Mouse (Mus musculus) C2C12 (cell line): ENCODE measurements around the gene Stxbp5l. TPM values are rescaled to one million over a fixed set of nuclear protein-coding genes. Genes with fewer than 3 reads are reported as not detected.

ENCODE experiments used
- H3K27me3 ChIP-seq: one replicate; pipeline ENCODE4 v1.6.1; 2011; ENCODE audit not compliant: control insufficient read depth, insufficient read depth, insufficient read length
- H3K36me3 ChIP-seq: one replicate; pipeline ENCODE4 v1.6.1; 2011; ENCODE audit not compliant: control insufficient read depth, insufficient read depth
- H3K4me3 ChIP-seq: one replicate; pipeline ENCODE4 v1.5.1; 2011; ENCODE audit warnings: mild to moderate bottlenecking, control low read depth; ENCODE audit not compliant: poor library complexity, insufficient read depth, severe bottlenecking
- H3K79me2 ChIP-seq: one replicate; pipeline ENCODE4 v1.6.1; 2011; ENCODE audit not compliant: control insufficient read depth, insufficient read depth
- H3K79me3 ChIP-seq: one replicate; pipeline ENCODE4 v1.6.1; 2011; ENCODE audit warnings: low read depth, control low read depth
- H3ac ChIP-seq: one replicate; pipeline ENCODE3; 2011; ENCODE audit warnings: low read depth; ENCODE audit not compliant: control insufficient read depth, insufficient read length
- CEBPB ChIP-seq: IDR thresholded peaks from one replicate; pipeline ENCODE4 v1.6.1; 2011; ENCODE audit warnings: low read depth, mild to moderate bottlenecking, control low read depth, moderate library complexity
- CTCF ChIP-seq: IDR thresholded peaks from one replicate; pipeline ENCODE4 v1.5.1; 2011; ENCODE audit not compliant: control insufficient read depth, insufficient read depth, insufficient read length
- FOSL1 ChIP-seq: IDR thresholded peaks from one replicate; pipeline ENCODE4 v1.8.0; 2011; ENCODE audit warnings: mild to moderate bottlenecking, low read length; ENCODE audit not compliant: poor library complexity, insufficient read depth, severe bottlenecking
- MAX ChIP-seq: IDR thresholded peaks from one replicate; pipeline ENCODE4 v1.6.1; 2011; ENCODE audit warnings: mild to moderate bottlenecking, control low read depth
- MYOD1 ChIP-seq: IDR thresholded peaks from one replicate; pipeline ENCODE4 v1.6.1; 2011; ENCODE audit warnings: low read depth; ENCODE audit not compliant: control insufficient read depth, insufficient read length
- MYOG ChIP-seq: IDR thresholded peaks from one replicate; pipeline ENCODE4 v1.6.1; 2011; ENCODE audit not compliant: control insufficient read depth, insufficient read length; ENCODE audit errors: extremely low read depth
- USF1 ChIP-seq: IDR thresholded peaks from one replicate; pipeline ENCODE4 v1.6.1; 2011; ENCODE audit warnings: low read depth, mild to moderate bottlenecking, control low read depth, moderate library complexity
- long read RNA-seq, 2 experiments: library from polyadenylated mRNA; unstranded; transcript quantifications; one replicate each; pipeline ENCODE4 v2.0.0; 2019 to 2020
- polyA plus RNA-seq: library from polyadenylated mRNA; unstranded; fragments of >200 nt; fragmentation: generic; extraction: Trizol; gene quantifications from one replicate; pipeline ENCODE4 v1.2.1, GENCODE M21; 2012; ENCODE audit warnings: missing spikeins

The Stxbp5l gene
- not detected for polyA plus RNA-seq
- long read RNA-seq, experiment 1, result 0 reads
- long read RNA-seq, experiment 2, result 0 reads

DNA sequence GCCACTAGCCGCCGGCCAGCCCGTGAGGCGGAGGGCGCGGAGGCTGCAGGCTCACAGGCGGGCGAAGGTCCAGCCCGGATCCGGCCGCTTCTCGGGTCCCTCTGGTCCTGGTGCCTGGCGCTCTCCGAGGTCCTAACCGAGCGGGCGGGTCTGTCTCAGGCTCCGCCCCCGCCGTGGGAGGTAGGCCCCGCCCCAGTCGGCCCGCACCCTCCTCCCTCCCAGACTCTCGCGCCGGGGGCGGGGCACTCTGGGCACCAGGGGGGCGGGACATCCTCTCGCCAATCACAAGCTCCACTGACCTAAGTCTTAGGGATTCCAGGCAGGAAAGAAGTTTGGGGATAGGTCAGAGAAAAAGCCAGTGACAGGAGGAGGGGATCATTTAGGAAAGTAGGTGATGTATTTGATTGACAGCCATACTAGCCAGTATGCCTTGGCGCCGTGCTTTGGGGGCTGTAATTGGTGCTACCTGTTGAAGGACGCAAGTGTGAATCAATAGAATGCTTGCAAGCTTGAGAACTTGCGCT lies at the start of gene Stxbp5l:
Gene Stxbp5l, minus strand, starts transcription at position 142 of the 524 bp plus-strand sequence.
- TF ChIP-seq MYOD1 (no peak), FOSL1 (no peak), CEBPB (no peak), USF1 (no peak), CTCF (no peak), MYOG (no peak), MAX (no peak)
- H3K4me3 ChIP-seq, result no peak within 1 kb of the TSS
- H3K36me3 ChIP-seq, result no peaks in the 10 kb centered on the region
- no peaks in the 10 kb centered on the region for H3K79me2 ChIP-seq
- H3ac ChIP-seq, result no peak within 1 kb of the TSS
- peaks cover 7% of the 10 kb centered on the region for H3K27me3 ChIP-seq
- no peaks in the 10 kb centered on the region for H3K79me3 ChIP-seq

DNA sequence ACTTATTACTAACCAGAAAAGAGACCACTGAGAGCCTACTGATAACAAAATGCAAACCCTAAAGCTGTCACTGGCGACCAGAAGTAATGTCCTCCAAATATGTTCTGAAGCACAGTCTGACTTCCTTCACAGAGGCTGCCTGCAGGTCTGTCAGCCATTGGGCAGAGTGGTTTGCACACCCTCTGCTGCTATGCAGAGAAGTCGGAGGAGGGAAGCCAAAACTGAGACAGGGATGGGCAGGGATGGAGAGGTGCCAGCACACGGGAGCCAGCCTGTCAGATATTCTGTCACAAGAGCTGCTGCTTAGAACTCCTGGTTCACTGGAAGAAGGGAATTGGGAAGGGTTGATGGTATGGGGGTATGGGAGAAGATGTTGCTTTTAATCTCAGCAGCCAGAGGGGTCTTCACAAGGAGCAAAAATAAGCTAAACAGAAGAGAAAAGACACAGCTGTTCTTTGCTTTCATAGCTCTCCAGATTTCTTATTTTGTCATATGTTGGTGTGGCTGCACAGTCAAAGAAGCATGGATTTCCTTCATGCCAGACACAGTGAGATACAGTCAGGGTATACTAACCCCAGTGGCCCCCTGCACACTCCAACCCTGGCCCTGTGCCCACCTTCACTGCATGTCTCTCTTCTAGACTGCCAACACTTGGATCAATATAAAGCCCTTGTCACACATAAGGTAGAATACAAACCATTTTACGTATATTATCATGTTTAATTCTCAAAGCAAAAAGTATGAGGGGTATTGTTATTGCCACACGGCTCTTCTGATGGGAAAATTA lies 48.8 kb upstream of the Stxbp5l start:
- H3ac ChIP-seq, result no peak overlapping the region

DNA sequence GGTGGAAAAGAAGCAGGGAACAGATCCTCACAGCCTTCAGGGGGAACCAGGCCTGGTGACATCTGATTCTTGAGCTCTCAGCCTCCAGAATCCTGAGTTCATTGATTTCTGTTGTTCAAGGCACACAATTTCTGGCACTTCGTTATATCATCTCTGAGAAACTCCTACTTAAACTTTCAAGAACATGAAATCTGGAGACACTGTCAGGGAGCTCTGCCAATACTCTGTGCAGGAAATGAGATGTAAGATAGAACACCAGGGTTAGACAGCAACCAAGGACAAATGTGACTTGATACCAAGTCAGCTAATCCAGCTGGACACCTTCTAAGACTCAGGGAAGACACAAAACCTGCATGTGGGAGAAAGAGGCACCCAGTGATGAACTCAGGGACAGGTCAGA lies 40.7 kb upstream of the Stxbp5l start:
- no peak overlapping the region for H3ac ChIP-seq
- no peaks in the 10 kb centered on the region for H3K79me2 ChIP-seq
- TF ChIP-seq FOSL1, result no peak
- TF ChIP-seq MAX, result no peak
- no peaks in the 10 kb centered on the region for H3K36me3 ChIP-seq
- no peak overlapping the region for H3K4me3 ChIP-seq
- H3K27me3 ChIP-seq, result no peaks in the 10 kb centered on the region
- H3K79me3 ChIP-seq, result no peaks in the 10 kb centered on the region

More for the DNA sequence above, 48.8 kb upstream of the Stxbp5l start:
- no peak overlapping the region for H3K4me3 ChIP-seq
- no peaks in the 10 kb centered on the region for H3K79me3 ChIP-seq
- H3K79me2 ChIP-seq, result no peaks in the 10 kb centered on the region
- no peak for TF ChIP-seq MAX
- TF ChIP-seq MYOD1, result no peak
- TF ChIP-seq CTCF, result no peak
- no peak for TF ChIP-seq MYOG
- no peak for TF ChIP-seq FOSL1
- TF ChIP-seq CEBPB, result no peak
- TF ChIP-seq USF1, result no peak
- no peaks in the 10 kb centered on the region for H3K27me3 ChIP-seq
- H3K36me3 ChIP-seq, result no peaks in the 10 kb centered on the region

DNA sequence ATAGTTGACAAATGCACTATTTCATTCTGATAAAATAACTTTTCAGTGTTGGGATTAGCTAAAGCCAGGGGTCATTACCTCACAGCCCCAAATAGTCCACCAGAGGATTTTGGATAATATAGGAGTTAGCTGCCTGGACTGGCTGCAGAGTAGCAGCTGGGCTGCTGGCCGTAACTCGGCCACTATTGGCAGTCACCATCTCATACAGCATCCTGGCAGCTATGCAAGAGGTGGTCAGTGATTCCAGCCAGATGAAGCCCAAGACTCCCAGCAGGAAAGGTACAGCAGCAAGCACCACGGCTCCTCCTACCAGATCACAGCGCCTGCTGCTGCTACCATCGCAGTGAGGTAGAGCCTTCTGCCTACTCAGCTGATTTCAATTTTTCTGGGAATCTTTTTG lies 38.1 kb upstream of the Stxbp5l start:
- H3ac ChIP-seq, result no peak overlapping the region
- H3K4me3 ChIP-seq, result no peak overlapping the region
- H3K36me3 ChIP-seq, result no peaks in the 10 kb centered on the region
- no peak for TF ChIP-seq MYOG
- TF ChIP-seq CEBPB, result no peak
- TF ChIP-seq MYOD1, result no peak
- H3K79me2 ChIP-seq, result no peaks in the 10 kb centered on the region
- no peaks in the 10 kb centered on the region for H3K27me3 ChIP-seq
- no peaks in the 10 kb centered on the region for H3K79me3 ChIP-seq

DNA sequence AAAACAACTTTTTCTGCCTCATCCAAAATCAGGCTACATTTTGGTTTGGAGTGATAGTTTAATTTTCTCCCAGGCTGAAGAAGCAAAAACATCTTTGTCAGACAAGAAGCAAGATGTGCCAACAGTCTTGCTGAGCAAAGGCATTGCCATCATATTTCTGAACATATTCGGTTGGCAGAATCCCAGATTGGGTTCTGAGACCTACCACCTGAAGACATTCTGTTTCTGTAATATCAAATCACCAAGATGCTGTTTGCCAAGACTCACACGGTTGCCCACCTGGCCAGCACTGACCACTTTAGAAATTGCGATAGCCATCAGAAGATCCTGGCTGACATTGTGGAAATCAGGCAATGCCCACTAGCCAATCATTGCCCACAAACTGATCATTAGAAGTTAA lies 37.1 kb upstream of the Stxbp5l start:
- Histone ChIP-seq H3K27me3 (no peaks in the 10 kb centered on the region), H3K79me2 (no peaks in the 10 kb centered on the region), H3K36me3 (no peaks in the 10 kb centered on the region), H3ac (no peak overlapping the region), H3K4me3 (no peak overlapping the region), H3K79me3 (no peaks in the 10 kb centered on the region)
- no peak for TF ChIP-seq USF1
- TF ChIP-seq CEBPB, result no peak

DNA sequence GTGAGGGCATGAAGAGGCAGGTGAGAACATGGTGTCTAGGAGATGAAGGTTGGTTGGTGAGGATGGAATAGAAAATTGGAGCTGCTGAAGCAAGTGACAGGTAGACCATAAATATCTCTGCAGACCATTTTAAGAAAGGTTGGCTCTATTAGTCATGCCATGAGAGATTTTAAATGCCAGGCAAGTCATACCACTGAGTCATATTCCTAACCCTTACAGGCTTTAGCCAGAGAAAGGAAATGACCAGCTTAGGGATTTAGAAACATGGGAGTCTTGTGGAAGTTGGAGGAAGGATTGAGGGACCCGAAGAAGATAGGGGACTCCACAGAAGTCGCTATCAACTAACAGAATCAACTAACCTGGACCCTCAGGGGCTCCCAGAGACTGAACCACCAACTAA lies 35.8 kb upstream of the Stxbp5l start:
- no peaks in the 10 kb centered on the region for H3K79me2 ChIP-seq
- no peaks in the 10 kb centered on the region for H3K79me3 ChIP-seq
- H3K4me3 ChIP-seq, result no peak overlapping the region
- H3K27me3 ChIP-seq, result no peaks in the 10 kb centered on the region
- no peaks in the 10 kb centered on the region for H3K36me3 ChIP-seq
- TF ChIP-seq MAX (no peak), MYOD1 (no peak), MYOG (no peak), CTCF (no peak), CEBPB (no peak), FOSL1 (no peak), USF1 (no peak)
- H3ac ChIP-seq, result no peak overlapping the region
